Mouse (Mus musculus) MEL (cell line): ENCODE measurements around the gene Map1s.

Experiments
- BHLHE40 ChIP-seq: IDR thresholded peaks from 2 replicates; pipeline ENCODE4 v1.6.1; 2012; ENCODE audit warnings: low read depth, mild to moderate bottlenecking, inconsistent platforms, low read length, improper control_type of control experiment, borderline replicate concordance
- CHD1 ChIP-seq: IDR thresholded peaks from 2 replicates; pipeline ENCODE4 v1.6.1; 2012; ENCODE audit warnings: low read depth, mild to moderate bottlenecking, inconsistent platforms, low read length, improper control_type of control experiment
- CTCF ChIP-seq, 3 experiments: IDR thresholded peaks in 2 of 3; conservative IDR thresholded peaks in 1 of 3; 2 replicates each; pipeline ENCODE4 v1.5.1; 2011 to 2012; ENCODE audit warnings: low read length in 3 of 3, low read depth in 2 of 3, mild to moderate bottlenecking in 2 of 3, improper control_type of control experiment in 1 of 3, inconsistent platforms in 1 of 3, mixed read lengths in 1 of 3, moderate library complexity in 1 of 3; ENCODE audit not compliant: control insufficient read depth in 1 of 3, insufficient read depth in 1 of 3, poor library complexity in 1 of 3, severe bottlenecking in 1 of 3
- EP300 ChIP-seq, 2 experiments: IDR thresholded peaks; 2 replicates each; pipeline ENCODE4 v1.6.1; 2011; ENCODE audit warnings: improper control_type of control experiment in 2 of 2, low read length in 2 of 2, low read depth in 1 of 2, mild to moderate bottlenecking in 1 of 2
- MAFK ChIP-seq: IDR thresholded peaks from 2 replicates; pipeline ENCODE4 v1.6.1; 2011; ENCODE audit warnings: low read depth, mild to moderate bottlenecking, low read length, improper control_type of control experiment, borderline replicate concordance
- MXI1 ChIP-seq: IDR thresholded peaks from 2 replicates; pipeline ENCODE4 v1.6.1; 2011; ENCODE audit warnings: mild to moderate bottlenecking, low read depth, low read length, improper control_type of control experiment
- MYC ChIP-seq: IDR thresholded peaks from 2 replicates; pipeline ENCODE4 v1.6.1; 2011; ENCODE audit warnings: low read depth, mild to moderate bottlenecking, low read length, improper control_type of control experiment, moderate library complexity
- NRF1 ChIP-seq: IDR thresholded peaks from 2 replicates; pipeline ENCODE4 v1.6.1; 2014; ENCODE audit warnings: low read depth, mild to moderate bottlenecking, inconsistent platforms, low read length, improper control_type of control experiment, moderate library complexity; ENCODE audit not compliant: poor library complexity, insufficient read depth, severe bottlenecking
- POLR2A ChIP-seq, 2 experiments: IDR thresholded peaks; 2 replicates each; pipeline ENCODE4 v1.6.1; 2011 to 2012; ENCODE audit warnings: low read length in 2 of 2, mild to moderate bottlenecking in 2 of 2, control low read depth in 1 of 2, improper control_type of control experiment in 1 of 2, low read depth in 1 of 2, moderate library complexity in 1 of 2; ENCODE audit not compliant: control insufficient read depth in 1 of 2, insufficient read depth in 1 of 2, poor library complexity in 1 of 2
- RAD21 ChIP-seq: IDR thresholded peaks from 2 replicates; pipeline ENCODE4 v1.6.1; 2011; ENCODE audit warnings: mild to moderate bottlenecking, low read depth, low read length, improper control_type of control experiment
- SMC3 ChIP-seq: IDR thresholded peaks from 2 replicates; pipeline ENCODE4 v1.6.1; 2011; ENCODE audit warnings: low read depth, low read length, improper control_type of control experiment
- TBP ChIP-seq: IDR thresholded peaks from 2 replicates; pipeline ENCODE4 v1.8.0; 2011; ENCODE audit warnings: low read depth, low read length, improper control_type of control experiment
- TCF12 ChIP-seq: IDR thresholded peaks from 2 replicates; pipeline ENCODE4 v1.6.1; 2014; ENCODE audit warnings: low read depth, mild to moderate bottlenecking, inconsistent platforms, low read length, improper control_type of control experiment, moderate library complexity

- TF ChIP-seq EP300 (IDR thresholded peaks at IDR 0.05; ENCODE audit: low read depth in 1 of 2, low read length in 2 of 2) (no peak), BHLHE40 (no peak), MYC (no peak), CTCF (IDR thresholded peaks at IDR 0.05 in 2 of 3, conservative IDR thresholded peaks at IDR 0.05 in 1 of 3; ENCODE audit: control insufficient read depth in 1 of 3, insufficient read depth in 1 of 3, low read depth in 2 of 3, low read length in 3 of 3, poor library complexity in 1 of 3, severe bottlenecking in 1 of 3) (no peak), NRF1 (no peak), MAFK (no peak), CHD1 (no peak), POLR2A (IDR thresholded peaks at IDR 0.05; ENCODE audit: control insufficient read depth in 1 of 2, insufficient read depth in 1 of 2, low read depth in 1 of 2, low read length in 2 of 2, poor library complexity in 1 of 2) (no peak), MXI1 (no peak), TBP (no peak), SMC3 (no peak), TCF12 (no peak), RAD21 (no peak)
Observed at GRCm38 (mm10) chr8:70890656-70891055, 15.1 kb upstream of the Map1s start.
